Mouse (Mus musculus) liver, embryonic 11.5 days (tissue): Measurements from ENCODE around the gene Gng10. TPM values are rescaled to one million over a fixed set of nuclear protein-coding genes. Genes with fewer than 3 reads are reported as not detected.

ENCODE experiments used
- ATAC-seq: fragments of 200-750 bp; cut with Nextera tagmentation; replicated peaks from 2 replicates; pipeline ENCODE4 v1.8.0; 2017; ENCODE audit warnings: moderate number of reproducible peaks, mild to moderate bottlenecking, moderate TSS enrichment, moderate library complexity; ENCODE audit not compliant: low FRiP score
- DNase-seq: peaks from one replicate; pipeline ENCODE4 v3.0.0-alpha.2; 2017; ENCODE audit warnings: low spot score
- H3K27ac ChIP-seq: fragments of 300-500 bp; sonication (generic); 2 replicates; pipeline ENCODE4 v1.5.1; 2014; ENCODE audit warnings: mild to moderate bottlenecking, low read depth, low read length, control low read depth
- H3K27me3 ChIP-seq: fragments of 300-500 bp; sonication (generic); replicated peaks from 2 replicates; pipeline ENCODE4 v1.6.1; 2014; ENCODE audit warnings: low read length, mixed read lengths; ENCODE audit not compliant: control insufficient read depth, insufficient read depth
- H3K36me3 ChIP-seq: fragments of 300-500 bp; sonication (generic); 2 replicates; pipeline ENCODE4 v1.6.1; 2014; ENCODE audit warnings: mild to moderate bottlenecking, low read length, moderate library complexity, mixed read lengths; ENCODE audit not compliant: control insufficient read depth, insufficient read depth
- H3K4me1 ChIP-seq: fragments of 300-500 bp; sonication (generic); replicated peaks from 2 replicates; pipeline ENCODE4 v1.6.1; 2014; ENCODE audit warnings: low read length, mixed read lengths; ENCODE audit not compliant: control insufficient read depth, insufficient read depth
- H3K4me2 ChIP-seq: fragments of 300-500 bp; sonication (generic); 2 replicates; pipeline ENCODE4 v1.6.1; 2014; ENCODE audit warnings: mild to moderate bottlenecking, control low read depth, moderate library complexity
- H3K4me3 ChIP-seq: fragments of 300-500 bp; sonication (generic); 2 replicates; pipeline ENCODE4 v1.5.1; 2014; ENCODE audit warnings: low read depth, low read length, control low read depth
- H3K9ac ChIP-seq: fragments of 300-500 bp; sonication (generic); 2 replicates; pipeline ENCODE4 v1.6.1; 2014; ENCODE audit warnings: low read depth, low read length, control low read depth
- H3K9me3 ChIP-seq: fragments of 300-500 bp; sonication (generic); 2 replicates; pipeline ENCODE4 v1.6.1; 2016; ENCODE audit warnings: low read length, inconsistent platforms, mixed read lengths; ENCODE audit not compliant: control insufficient read depth
- WGBS: fragments of 180-500 bp; shearing (Covaris S2); extraction: QIAGEN DNeasy Blood & Tissue Kit; methylation state at CpG from one replicate; pipeline ENCODE4 v1.1.7; 2014; 5-methylcytosine and 5-hydroxymethylcytosine counted together
- polyA plus RNA-seq: library from polyadenylated mRNA; unstranded; fragments of >200 nt; fragmentation: Nextera tagmentation; extraction: Ambion mirVana; gene quantifications from 2 replicates; pipeline ENCODE4 v1.2.1, GENCODE M21; 2014

The Gng10 gene
- polyA plus RNA-seq, 1 experiment from 2014 or later = 67.6 TPM

DNA sequence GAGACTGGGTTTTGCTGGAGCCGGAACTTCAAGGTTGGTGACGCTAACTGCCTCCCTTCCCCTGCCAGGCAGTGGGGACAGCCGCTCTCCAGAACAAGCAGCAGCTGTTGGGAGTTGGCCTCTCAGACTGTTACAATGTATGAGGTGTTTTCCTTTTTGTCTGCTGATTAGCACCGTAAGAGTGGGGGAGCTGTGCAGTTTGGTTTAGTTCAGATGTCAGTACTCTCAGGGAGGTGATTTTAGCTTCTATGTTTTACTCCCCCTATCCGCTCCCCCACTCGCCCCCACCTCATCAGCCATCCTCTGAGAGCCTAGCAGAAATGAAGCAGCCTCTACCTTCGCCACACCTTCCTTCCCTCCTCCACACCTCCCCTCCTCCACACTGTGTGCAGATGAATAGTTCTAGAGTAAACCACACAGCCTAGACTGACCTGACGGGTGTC is 39.6 kb upstream of the Gng10 start:
- no peaks in the 10 kb centered on the region for H3K27me3 ChIP-seq
- no peaks in the 10 kb centered on the region for H3K36me3 ChIP-seq
- no peak overlapping the region for H3K4me2 ChIP-seq
- no peak overlapping the region for H3K9ac ChIP-seq
- WGBS = 61% methylated on average over 8 of the region's 8 CpGs
- H3K27ac ChIP-seq = no peak overlapping the region
- ATAC-seq (no peak), DNase-seq (no peak)
- H3K9me3 ChIP-seq = no peaks in the 10 kb centered on the region
- peaks cover 33% of the 10 kb centered on the region for H3K4me1 ChIP-seq
- no peak overlapping the region for H3K4me3 ChIP-seq

GRCm38 (mm10) chr4:58997081-58997480 is 37.8 kb upstream of the Gng10 start:
- no peak for DNase-seq

GRCm38 (mm10) chr4:58998688-58999087 is 36.2 kb upstream of the Gng10 start:
- Histone ChIP-seq H3K9ac (no peak overlapping the region), H3K4me3 (no peak overlapping the region), H3K9me3 (no peaks in the 10 kb centered on the region), H3K27ac (no peak overlapping the region), H3K27me3 (no peaks in the 10 kb centered on the region), H3K4me2 (no peak overlapping the region), H3K36me3 (no peaks in the 10 kb centered on the region), H3K4me1 (peaks cover 17% of the 10 kb centered on the region)
- ATAC-seq (no peak), DNase-seq (no peak)
- WGBS = 57% methylated on average over 1 of the region's 1 CpGs

More at GRCm38 (mm10) chr4:58997081-58997480, 37.8 kb upstream of the Gng10 start:
- WGBS = 70% methylated on average over 5 of the region's 5 CpGs
- ATAC-seq = no peak
- H3K9me3 ChIP-seq = no peaks in the 10 kb centered on the region
- H3K9ac ChIP-seq = no peak overlapping the region
- H3K4me1 ChIP-seq = peaks cover 22% of the 10 kb centered on the region
- H3K36me3 ChIP-seq = no peaks in the 10 kb centered on the region
- H3K4me3 ChIP-seq = no peak overlapping the region
- H3K4me2 ChIP-seq = no peak overlapping the region
- no peak overlapping the region for H3K27ac ChIP-seq
- H3K27me3 ChIP-seq = no peaks in the 10 kb centered on the region

- DNase-seq (no peak), ATAC-seq (no peak)
- H3K4me2 ChIP-seq = no peak overlapping the region
- peaks cover 16% of the 10 kb centered on the region for H3K4me1 ChIP-seq
- no peaks in the 10 kb centered on the region for H3K36me3 ChIP-seq
- H3K9me3 ChIP-seq = no peaks in the 10 kb centered on the region
- WGBS = 5% methylated on average over 2 of the region's 2 CpGs
- H3K9ac ChIP-seq = no peak overlapping the region
- H3K4me3 ChIP-seq = no peak overlapping the region
- no peak overlapping the region for H3K27ac ChIP-seq
- H3K27me3 ChIP-seq = no peaks in the 10 kb centered on the region
Observed at GRCm38 (mm10) chr4:58999686-59000085, 35.2 kb upstream of the Gng10 start.

DNA sequence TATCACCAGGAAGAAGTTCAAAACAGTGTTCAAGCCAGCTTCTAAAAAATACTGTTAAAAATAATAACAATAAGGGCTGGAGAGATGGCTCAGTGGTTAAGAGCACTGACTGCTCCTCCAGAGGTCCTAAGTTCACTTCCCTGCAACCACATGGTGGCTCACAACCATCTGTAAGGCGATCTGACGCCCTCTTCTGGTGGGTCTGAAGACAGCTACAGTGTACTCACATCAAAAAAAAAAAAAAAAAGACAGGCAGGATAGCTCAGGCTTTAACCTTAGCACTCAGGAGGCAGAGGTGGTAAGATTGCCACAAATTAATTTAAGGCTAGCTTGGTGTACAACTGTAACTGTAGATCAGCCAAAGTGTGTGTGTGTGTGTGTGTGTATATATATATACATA is 34.3 kb upstream of the Gng10 start:
- Histone ChIP-seq H3K9ac (no peak overlapping the region), H3K36me3 (no peaks in the 10 kb centered on the region), H3K4me3 (no peak overlapping the region), H3K27me3 (no peaks in the 10 kb centered on the region), H3K27ac (no peak overlapping the region), H3K4me1 (peaks cover 17% of the 10 kb centered on the region), H3K4me2 (no peak overlapping the region), H3K9me3 (no peaks in the 10 kb centered on the region)
- DNase-seq (no peak), ATAC-seq (no peak)
- WGBS = 0% methylated on average over 2 of the region's 2 CpGs

DNA sequence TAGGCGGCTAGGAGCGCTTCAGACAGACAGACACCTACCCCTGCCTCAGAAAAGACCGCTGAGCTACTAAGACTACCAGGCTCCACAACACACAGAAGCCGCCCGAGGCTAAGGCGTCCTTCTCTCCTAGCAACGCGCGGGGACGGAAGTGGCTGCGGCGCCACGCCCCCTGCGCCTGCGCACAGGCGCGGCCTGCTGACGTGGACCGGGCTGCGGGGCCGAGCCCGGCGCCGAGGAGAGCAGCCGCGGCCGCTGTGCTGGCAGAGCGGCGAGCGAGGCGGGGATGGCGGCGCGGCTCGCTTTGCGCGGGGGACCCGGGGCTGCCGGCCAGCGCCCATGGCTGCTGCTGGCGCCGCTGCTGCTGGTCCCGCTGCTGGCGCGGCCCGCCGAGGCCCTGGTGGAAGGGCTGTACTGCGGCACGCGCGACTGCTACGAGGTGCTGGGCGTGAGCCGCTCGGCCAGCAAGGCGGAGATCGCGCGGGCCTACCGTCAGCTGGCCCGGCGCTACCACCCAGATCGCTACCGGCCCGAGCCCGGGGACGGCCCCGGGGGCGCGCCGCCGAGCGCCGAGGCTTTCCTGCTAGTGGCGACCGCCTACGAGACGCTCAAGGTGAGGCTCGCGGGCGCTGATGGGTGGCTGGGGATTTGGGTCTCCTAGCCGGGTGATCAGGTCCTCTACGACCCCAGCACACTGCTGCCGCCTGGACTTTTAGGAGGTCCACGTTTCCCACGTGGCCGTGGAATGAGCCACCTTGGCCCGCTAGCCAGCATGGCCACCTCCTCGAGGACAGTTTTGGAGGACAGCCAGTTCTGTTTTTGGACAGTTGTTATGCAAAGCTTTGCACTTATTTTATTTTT is 31.7 kb upstream of the Gng10 start, which contains the start of gene Gm20503:
TSS of gene Gm20503 (plus strand) at position 263 of the 858 bp plus-strand sequence.
- H3K4me2 ChIP-seq = peak within 1 kb of the TSS; percentile 94
- DNase-seq (peak; percentile 90), ATAC-seq (peak; percentile 96)
- no peaks in the 10 kb centered on the region for H3K9me3 ChIP-seq
- under 1% methylated on average over 71 of the region's 89 CpGs for WGBS
- H3K27ac ChIP-seq = peak within 1 kb of the TSS; percentile 87
- H3K4me3 ChIP-seq = peak within 1 kb of the TSS; percentile 96
- H3K27me3 ChIP-seq = no peaks in the 10 kb centered on the region
- H3K4me1 ChIP-seq = peaks cover 29% of the 10 kb centered on the region
- no peaks in the 10 kb centered on the region for H3K36me3 ChIP-seq
- peak within 1 kb of the TSS; percentile 94 for H3K9ac ChIP-seq

DNA sequence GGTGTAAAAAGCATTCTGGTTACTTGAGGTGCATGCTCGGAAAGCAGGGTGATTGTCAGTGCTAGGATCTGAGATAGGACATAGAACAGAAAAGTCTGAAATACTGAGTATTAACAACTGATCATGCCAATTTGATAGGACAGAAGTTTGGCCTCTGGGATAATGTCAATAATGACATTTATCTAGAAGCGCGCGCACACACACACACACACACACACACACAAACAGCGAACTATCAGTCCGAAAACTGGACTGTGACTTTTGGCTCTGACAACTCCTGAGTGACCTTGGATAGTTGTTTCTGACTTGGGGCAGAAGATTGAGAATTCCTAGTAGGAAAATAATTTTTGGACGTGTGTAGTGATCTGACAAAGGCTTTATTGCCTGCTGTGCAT is 31.1 kb upstream of the Gng10 start:
- H3K9me3 ChIP-seq = no peaks in the 10 kb centered on the region
- no peaks in the 10 kb centered on the region for H3K27me3 ChIP-seq
- no peaks in the 10 kb centered on the region for H3K36me3 ChIP-seq
- H3K27ac ChIP-seq = no peak overlapping the region; the same call in 1 of the 2 replicates
- DNase-seq (no peak), ATAC-seq (no peak)
- H3K4me2 ChIP-seq = peak overlapping the region; percentile 94
- H3K9ac ChIP-seq = peak overlapping the region; percentile 94
- 23% methylated on average over 7 of the region's 7 CpGs for WGBS
- H3K4me3 ChIP-seq = peak overlapping the region; percentile 96
- H3K4me1 ChIP-seq = peaks cover 33% of the 10 kb centered on the region

DNA sequence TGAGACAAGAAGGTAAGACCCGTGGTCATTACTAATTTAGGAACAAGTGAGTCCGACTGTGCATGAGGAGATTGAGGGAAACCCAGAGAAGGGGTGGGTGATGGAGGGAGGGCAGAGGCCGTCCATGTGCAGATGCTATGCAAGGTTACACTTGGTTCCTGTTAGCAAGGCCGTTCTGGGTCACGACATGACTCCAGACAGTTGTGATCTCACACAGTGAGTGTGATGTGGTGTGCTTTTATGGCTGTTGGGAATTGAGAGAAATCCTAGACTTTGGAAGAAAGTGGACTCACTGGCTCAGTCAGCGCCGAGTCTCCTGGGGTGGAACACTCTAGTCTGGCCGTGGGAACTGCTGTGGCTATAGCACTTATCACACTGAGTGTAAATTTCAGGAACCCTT is 28.7 kb upstream of the Gng10 start:
- H3K36me3 ChIP-seq = no peaks in the 10 kb centered on the region
- H3K27me3 ChIP-seq = no peaks in the 10 kb centered on the region
- H3K4me1 ChIP-seq = peaks cover 49% of the 10 kb centered on the region
- WGBS = 65% methylated on average over 8 of the region's 8 CpGs
- DNase-seq = no peak
- no peak overlapping the region for H3K9ac ChIP-seq
- H3K27ac ChIP-seq = no peak overlapping the region
- no peak for ATAC-seq
- no peak overlapping the region for H3K4me2 ChIP-seq
- no peak overlapping the region for H3K4me3 ChIP-seq
- no peaks in the 10 kb centered on the region for H3K9me3 ChIP-seq

- Histone ChIP-seq H3K9me3 (no peaks in the 10 kb centered on the region), H3K27ac (no peak overlapping the region), H3K36me3 (no peaks in the 10 kb centered on the region), H3K4me3 (no peak overlapping the region), H3K4me2 (no peak overlapping the region), H3K9ac (no peak overlapping the region), H3K4me1 (peaks cover 53% of the 10 kb centered on the region), H3K27me3 (no peaks in the 10 kb centered on the region)
- 80% methylated on average over 6 of the region's 6 CpGs for WGBS
- no peak for DNase-seq
- no peak for ATAC-seq
Observed at GRCm38 (mm10) chr4:59007016-59007415, 27.9 kb upstream of the Gng10 start.
